ENCODE assay signal across 25 mouse cellular contexts in the genomic region with DNA sequence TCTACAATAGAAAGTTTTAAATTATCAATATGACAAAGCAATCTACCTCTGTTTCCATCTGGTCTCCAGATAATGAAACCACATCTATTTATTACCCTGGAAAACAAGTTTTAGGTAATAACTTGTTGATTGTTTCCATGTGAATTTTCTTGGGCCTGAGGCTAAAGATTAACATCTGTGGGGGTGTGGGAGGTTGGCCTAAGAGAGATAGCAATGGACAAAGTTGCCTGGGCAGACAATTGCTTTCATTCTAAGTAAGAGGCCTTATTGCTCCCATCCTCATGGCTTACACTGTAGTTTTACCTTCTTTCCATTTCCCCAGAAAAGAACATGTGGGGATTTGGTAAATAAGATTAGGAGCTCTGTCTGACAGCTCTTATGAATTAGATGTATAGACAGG.
DNase-seq lines count a peak whose midpoint lies in the region; ATAC-seq and TF ChIP-seq lines count a peak whose summit lies in the region.
"Had no signal": no experiment of that assay in that cellular context is flagged by ENCODE, and none has a peak within 500 bp of the region (broad histone marks: within the 10 kb centered on the region; RNA-seq: fewer than 3 reads in every experiment).

No protein-coding gene starts in this region.

- H3K27me3 ChIP-seq in limb, embryonic 14.5 days (ENCODE audit: control insufficient read depth, insufficient read depth, low read length), result no peaks in the 10 kb centered on the region
- H3K27me3 ChIP-seq in limb, embryonic 10.5 days (ENCODE audit: low read depth, poor library complexity, severe bottlenecking), result no peaks in the 10 kb centered on the region
- H3K27me3 ChIP-seq: CH12.LX; embryonic facial prominence, embryonic 13.5 days; embryonic facial prominence, embryonic 15.5 days; forebrain, embryonic 12.5 days had no signal

- H3K9ac ChIP-seq in limb, embryonic 14.5 days (ENCODE audit: low read depth, low read length, severe bottlenecking), result no peak overlapping the region
- H3K9ac ChIP-seq: embryonic facial prominence, embryonic 13.5 days; embryonic facial prominence, embryonic 15.5 days; forebrain, embryonic 12.5 days had no signal

- no peaks in the 10 kb centered on the region for H3K36me3 ChIP-seq in limb, embryonic 14.5 days (ENCODE audit: control insufficient read depth, insufficient read depth, low read length)
- no peaks in the 10 kb centered on the region for H3K36me3 ChIP-seq in limb, embryonic 10.5 days
- H3K36me3 ChIP-seq: embryonic facial prominence, embryonic 13.5 days; embryonic facial prominence, embryonic 15.5 days; forebrain, embryonic 10.5 days; forebrain, embryonic 12.5 days had no signal

- no peak for ATAC-seq in limb, embryonic 14.5 days (ENCODE audit: low FRiP score, low read depth)
- ATAC-seq: CD4-positive, CD25-positive, alpha-beta regulatory T cell, adult 4 months; forebrain, embryonic 14.5 days; forebrain, embryonic 16.5 days had no signal

- no peak overlapping the region for H3K4me2 ChIP-seq in limb, embryonic 14.5 days (replicated peaks; ENCODE audit: low read depth, low read length, severe bottlenecking)
- H3K4me2 ChIP-seq: embryonic facial prominence, embryonic 13.5 days; embryonic facial prominence, embryonic 15.5 days; forebrain, embryonic 12.5 days had no signal

- H3K9me3 ChIP-seq in limb, embryonic 14.5 days (ENCODE audit: control insufficient read depth, low read length), result no peaks in the 10 kb centered on the region
- H3K9me3 ChIP-seq in limb, embryonic 10.5 days (replicated peaks), result no peaks in the 10 kb centered on the region
- H3K9me3 ChIP-seq: embryonic facial prominence, embryonic 13.5 days; embryonic facial prominence, embryonic 15.5 days; forebrain, embryonic 10.5 days; forebrain, embryonic 12.5 days had no signal

- DNase-seq in embryo, embryonic 10.5 days (ENCODE audit: low spot score), result peak; percentile 2
- DNase-seq in embryo, embryonic 10 days (ENCODE audit: low spot score), result no peak
- DNase-seq in limb, embryonic 14.5 days (ENCODE audit: low spot score), result peak; percentile 3
- DNase-seq in limb, embryonic 10.5 days (ENCODE audit: low spot score), result no peak
- no peak for DNase-seq in urinary bladder, postnatal 14 days (ENCODE audit: low spot score)
- DNase-seq: adrenal gland, adult 2 months; adrenal gland, postnatal 10 days; adrenal gland, postnatal 25 days; B cell, adult 2 months; cerebellum, adult 11 months; cerebellum, adult 18-20 months; cerebellum, adult 8-10 months; cerebellum, adult 9-11 months; cerebellum, postnatal 14 days; cerebellum, postnatal 36 days; embryo, embryonic 11 days had no signal

- H3K4me3 ChIP-seq in limb, embryonic 14.5 days (replicated peaks; ENCODE audit: low read length), result no peak overlapping the region
- no peak overlapping the region for H3K4me3 ChIP-seq in limb, embryonic 10.5 days
- H3K4me3 ChIP-seq: embryonic facial prominence, embryonic 13.5 days; embryonic facial prominence, embryonic 15.5 days; erythroblast, embryonic 14.5 days; forebrain, embryonic 10.5 days; forebrain, embryonic 12.5 days had no signal

- TF ChIP-seq POLR2A in limb, embryonic 14.5 days (IDR thresholded peaks at IDR 0.05; ENCODE audit: borderline replicate concordance, extremely low read depth, insufficient read depth, insufficient read length), result no peak

- H3K4me1 ChIP-seq in limb, embryonic 14.5 days (ENCODE audit: control insufficient read depth, insufficient read depth, low read length), result no peaks in the 10 kb centered on the region
- H3K4me1 ChIP-seq in limb, embryonic 10.5 days, result no peaks in the 10 kb centered on the region
- H3K4me1 ChIP-seq: embryonic facial prominence, embryonic 13.5 days; embryonic facial prominence, embryonic 15.5 days; forebrain, embryonic 10.5 days; forebrain, embryonic 12.5 days had no signal

- no peak overlapping the region for H3K27ac ChIP-seq in limb, embryonic 14.5 days (replicated peaks; ENCODE audit: low read depth, low read length)
- H3K27ac ChIP-seq in limb, embryonic 10.5 days, result no peak overlapping the region
- H3K27ac ChIP-seq: embryonic facial prominence, embryonic 13.5 days; embryonic facial prominence, embryonic 15.5 days; forebrain, embryonic 10.5 days; forebrain, embryonic 12.5 days had no signal

Comparison
In these comparisons a context has a peak if more than half of its experiments do, and no peak if none do; other contexts are left out.
1. DNase-seq: peak in embryo, embryonic 10.5 days (single experiment) and limb, embryonic 14.5 days (single experiment); none in embryo, embryonic 10 days (single experiment), limb, embryonic 10.5 days (single experiment) and urinary bladder, postnatal 14 days (single experiment).